Mouse (Mus musculus) forebrain, postnatal 0 days (tissue): ENCODE measurements around the gene N4bp2. TPM values are rescaled to one million over a fixed set of nuclear protein-coding genes. Genes with fewer than 3 reads are reported as not detected.
"Not testable (repeated sequence)": the region's sequence is repeated elsewhere in the genome, so short reads cannot be mapped to it uniquely, and the experiment has no call there.

Experiments used
- ATAC-seq: fragments of 200-750 bp; cut with Nextera tagmentation; 2 replicates; pipeline ENCODE4 v1.8.0; 2017; ENCODE audit warnings: mild to moderate bottlenecking, moderate library complexity
- DNase-seq: peaks from one replicate; pipeline ENCODE4 v3.0.0-alpha.2; 2015
- H3K27ac ChIP-seq: fragments of 300-500 bp; sonication (generic); 2 replicates; pipeline ENCODE4 v1.5.1; 2014; ENCODE audit warnings: low read depth, mild to moderate bottlenecking, antibody characterized with exemption, low read length, moderate library complexity, mixed read lengths
- H3K27me3 ChIP-seq: fragments of 300-500 bp; sonication (generic); 2 replicates; pipeline ENCODE4 v1.6.1; 2014; ENCODE audit warnings: mild to moderate bottlenecking, low read length, mixed read lengths; ENCODE audit not compliant: insufficient read depth
- H3K36me3 ChIP-seq: fragments of 300-500 bp; sonication (generic); 2 replicates; pipeline ENCODE4 v1.6.1; 2014; ENCODE audit warnings: mild to moderate bottlenecking, moderate library complexity; ENCODE audit not compliant: insufficient read depth
- H3K4me1 ChIP-seq: fragments of 300-500 bp; sonication (generic); 2 replicates; pipeline ENCODE4 v1.6.1; 2014; ENCODE audit warnings: antibody characterized with exemption; ENCODE audit not compliant: insufficient read depth
- H3K4me2 ChIP-seq: fragments of 300-500 bp; sonication (generic); 2 replicates; pipeline ENCODE4 v1.6.1; 2014; ENCODE audit warnings: low read depth, mild to moderate bottlenecking, moderate library complexity
- H3K4me3 ChIP-seq: fragments of 300-500 bp; sonication (generic); 2 replicates; pipeline ENCODE4 v1.5.1; 2014; ENCODE audit warnings: low read depth, low read length, mixed read lengths
- H3K9ac ChIP-seq: fragments of 300-500 bp; sonication (generic); 2 replicates; pipeline ENCODE4 v1.6.1; 2014; ENCODE audit warnings: mild to moderate bottlenecking
- H3K9me3 ChIP-seq: fragments of 300-500 bp; sonication (generic); 2 replicates; pipeline ENCODE4 v1.6.1; 2016; ENCODE audit warnings: low read length
- CTCF ChIP-seq: sonication (generic); IDR thresholded peaks from 2 replicates; pipeline ENCODE4 v1.5.1; 2016; ENCODE audit warnings: antibody characterized with exemption, control low read depth, low read depth
- WGBS: fragments of 180-500 bp; shearing (Covaris S2); extraction: QIAGEN DNeasy Blood & Tissue Kit; methylation state at CpG from one replicate; pipeline ENCODE4 v1.1.7; 2014; 5-methylcytosine and 5-hydroxymethylcytosine counted together
- polyA plus RNA-seq: library from polyadenylated mRNA; unstranded; fragments of >200 nt; fragmentation: Nextera tagmentation; extraction: Ambion mirVana; gene quantifications from 2 replicates; pipeline ENCODE4 v1.2.1, GENCODE M21; 2015
- total RNA-seq: library from RNA; depleted of rRNA; stranded (reverse); fragments of >200 nt; gene quantifications from 2 replicates; pipeline ENCODE4 v1.2.3, GENCODE M21; 2014

Gene N4bp2
- total and polyA plus RNA-seq, 2 experiments from 2014 or later = 8.6 to 37.7 TPM

- peak; percentile 89 for ATAC-seq
- peak overlapping the region; percentile 100 for H3K27ac ChIP-seq
- H3K4me1 ChIP-seq = no peaks in the 10 kb centered on the region
- no peaks in the 10 kb centered on the region for H3K36me3 ChIP-seq
- H3K4me3 ChIP-seq = peak overlapping the region; percentile 78
- peak overlapping the region; percentile 80 for H3K4me2 ChIP-seq
- H3K9me3 ChIP-seq = no peaks in the 10 kb centered on the region
- H3K9ac ChIP-seq = peak overlapping the region; percentile 99
- peak; percentile 93 for DNase-seq
- WGBS = 4% methylated on average over 91 of the region's 121 CpGs
- H3K27me3 ChIP-seq = no peaks in the 10 kb centered on the region
- peak; percentile 83 for TF ChIP-seq CTCF
Observed at GRCm38 (mm10) chr5:65763916-65764785, 830 bp downstream of the N4bp2 start.

GRCm38 (mm10) chr5:65764786-65765634 lies 1.7 kb downstream of the N4bp2 start:
- peak overlapping the region; percentile 99 for H3K9ac ChIP-seq
- H3K4me2 ChIP-seq = peak overlapping the region; percentile 80

GRCm38 (mm10) chr5:65765635-65765911 lies 2.3 kb downstream of the N4bp2 start:
- DNase-seq (no peak), ATAC-seq (no peak)
- Histone ChIP-seq H3K27me3 (no peaks in the 10 kb centered on the region), H3K36me3 (no peaks in the 10 kb centered on the region), H3K4me3 (peak overlapping the region; percentile 78), H3K9ac (peak overlapping the region; percentile 99; the same call in 1 of the 2 replicates), H3K9me3 (no peaks in the 10 kb centered on the region), H3K4me1 (no peaks in the 10 kb centered on the region), H3K27ac (no peak overlapping the region), H3K4me2 (peak overlapping the region; percentile 80)
- 47% methylated on average over 5 of the region's 5 CpGs for WGBS
- TF ChIP-seq CTCF = no peak

More at GRCm38 (mm10) chr5:65764786-65765634, 1.7 kb downstream of the N4bp2 start:
- DNase-seq (peak; percentile 94), ATAC-seq (peak; percentile 92)
- no peaks in the 10 kb centered on the region for H3K9me3 ChIP-seq
- no peaks in the 10 kb centered on the region for H3K36me3 ChIP-seq
- peak overlapping the region; percentile 78 for H3K4me3 ChIP-seq
- H3K4me1 ChIP-seq = no peaks in the 10 kb centered on the region
- peak overlapping the region; percentile 100 for H3K27ac ChIP-seq
- TF ChIP-seq CTCF = no peak
- 2% methylated on average over 36 of the region's 36 CpGs for WGBS
- no peaks in the 10 kb centered on the region for H3K27me3 ChIP-seq

- Histone ChIP-seq H3K27ac (no peak overlapping the region), H3K27me3 (no peaks in the 10 kb centered on the region), H3K4me2 (no peak overlapping the region), H3K4me1 (no peaks in the 10 kb centered on the region), H3K9me3 (no peaks in the 10 kb centered on the region), H3K4me3 (no peak overlapping the region), H3K9ac (no peak overlapping the region), H3K36me3 (no peaks in the 10 kb centered on the region)
- 86% methylated on average over 5 of the region's 5 CpGs for WGBS
- ATAC-seq (no peak), DNase-seq (no peak)
- no peak for TF ChIP-seq CTCF
Observed at GRCm38 (mm10) chr5:65768007-65768406, 4.7 kb downstream of the N4bp2 start.

GRCm38 (mm10) chr5:65770065-65770464 lies 6.7 kb downstream of the N4bp2 start:
- WGBS = 92% methylated on average over 7 of the region's 7 CpGs
- no peak for ATAC-seq
- H3K36me3 ChIP-seq = no peaks in the 10 kb centered on the region
- H3K9me3 ChIP-seq = no peaks in the 10 kb centered on the region
- H3K4me2 ChIP-seq = no peak overlapping the region
- H3K27me3 ChIP-seq = no peaks in the 10 kb centered on the region
- H3K9ac ChIP-seq = no peak overlapping the region
- DNase-seq = no peak
- no peaks in the 10 kb centered on the region for H3K4me1 ChIP-seq
- no peak for TF ChIP-seq CTCF
- H3K27ac ChIP-seq = no peak overlapping the region
- no peak overlapping the region for H3K4me3 ChIP-seq

- ATAC-seq (no peak), DNase-seq (no peak)
- Histone ChIP-seq H3K4me2 (no peak overlapping the region), H3K4me1 (no peaks in the 10 kb centered on the region), H3K27ac (no peak overlapping the region), H3K9me3 (no peaks in the 10 kb centered on the region), H3K4me3 (no peak overlapping the region), H3K27me3 (no peaks in the 10 kb centered on the region), H3K36me3 (no peaks in the 10 kb centered on the region; the same call in 1 of the 2 replicates), H3K9ac (no peak overlapping the region)
- no peak for TF ChIP-seq CTCF
- WGBS = 63% methylated on average over 4 of the region's 4 CpGs
Observed at GRCm38 (mm10) chr5:65770493-65770892, 7.2 kb downstream of the N4bp2 start.

GRCm38 (mm10) chr5:65773957-65774356 lies 10.6 kb downstream of the N4bp2 start:
- H3K4me2 ChIP-seq, H3K9me3 ChIP-seq, H3K27me3 ChIP-seq, H3K4me1 ChIP-seq, DNase-seq, H3K27ac ChIP-seq, H3K4me3 ChIP-seq, H3K9ac ChIP-seq, ATAC-seq: not testable (repeated sequence)
- peaks cover 14% of the 10 kb centered on the region for H3K36me3 ChIP-seq
- 98% methylated on average over 3 of the region's 3 CpGs for WGBS
